Mouse (Mus musculus) ZHBTc4 (cell line): Measurements from ENCODE around the gene Il10.

Source experiments
- DNase-seq: peaks from one replicate; pipeline ENCODE4 v3.0.0-alpha.2; 2011; ENCODE audit warnings: low read depth, low spot score

Il10 gene

GRCm38 (mm10) chr1:131048121-131048863, 28.6 kb downstream of the Il10 start:
- DNase-seq, result no peak

- DNase-seq, result no peak
These were observed 29.3 kb downstream of the Il10 start for GRCm38 (mm10) chr1:131048946-131049345.

GRCm38 (mm10) chr1:131049361-131049806, 29.7 kb downstream of the Il10 start:
- no peak for DNase-seq

- no peak for DNase-seq
These were observed 30.4 kb downstream of the Il10 start for GRCm38 (mm10) chr1:131050011-131050410.

- DNase-seq, result no peak
These were observed 31.0 kb downstream of the Il10 start for GRCm38 (mm10) chr1:131050617-131051016.

GRCm38 (mm10) chr1:131051073-131051472, 31.4 kb downstream of the Il10 start:
- DNase-seq, result no peak

GRCm38 (mm10) chr1:131053239-131053638, 33.6 kb downstream of the Il10 start:
- peak; percentile 89 for DNase-seq

- DNase-seq, result no peak
These were observed 34.0 kb downstream of the Il10 start for GRCm38 (mm10) chr1:131053656-131054055.

GRCm38 (mm10) chr1:131054251-131054650, 34.6 kb downstream of the Il10 start:
- no peak for DNase-seq

GRCm38 (mm10) chr1:131058431-131058830, 38.8 kb downstream of the Il10 start:
- no peak for DNase-seq

GRCm38 (mm10) chr1:131059411-131059810, 39.8 kb downstream of the Il10 start:
- no peak for DNase-seq

GRCm38 (mm10) chr1:131059841-131060240, 40.2 kb downstream of the Il10 start:
- no peak for DNase-seq

- DNase-seq, result peak; percentile 60
These were observed 40.9 kb downstream of the Il10 start for GRCm38 (mm10) chr1:131060290-131061253.

- no peak for DNase-seq
These were observed 42.2 kb downstream of the Il10 start for GRCm38 (mm10) chr1:131061740-131062254.

- no peak for DNase-seq
These were observed 43.2 kb downstream of the Il10 start for GRCm38 (mm10) chr1:131062821-131063220.

- no peak for DNase-seq
These were observed 44.6 kb downstream of the Il10 start for GRCm38 (mm10) chr1:131064202-131064601.

- no peak for DNase-seq
These were observed 48.5 kb downstream of the Il10 start for GRCm38 (mm10) chr1:131068011-131068727.

GRCm38 (mm10) chr1:131069010-131069409, 49.4 kb downstream of the Il10 start:
- no peak for DNase-seq

GRCm38 (mm10) chr1:131072376-131072990, 52.8 kb downstream of the Il10 start:
- DNase-seq, result no peak

- no peak for DNase-seq
These were observed 54.9 kb downstream of the Il10 start for GRCm38 (mm10) chr1:131074524-131074938.
